Mouse (Mus musculus): Measurements from ENCODE around the gene Nol10. TPM values are rescaled to one million over a fixed set of nuclear protein-coding genes. Genes with fewer than 3 reads are reported as not detected.

Nol10 gene
- polyA plus RNA-seq, 1 experiment from 2014 or later, result 19.7 TPM

DNA sequence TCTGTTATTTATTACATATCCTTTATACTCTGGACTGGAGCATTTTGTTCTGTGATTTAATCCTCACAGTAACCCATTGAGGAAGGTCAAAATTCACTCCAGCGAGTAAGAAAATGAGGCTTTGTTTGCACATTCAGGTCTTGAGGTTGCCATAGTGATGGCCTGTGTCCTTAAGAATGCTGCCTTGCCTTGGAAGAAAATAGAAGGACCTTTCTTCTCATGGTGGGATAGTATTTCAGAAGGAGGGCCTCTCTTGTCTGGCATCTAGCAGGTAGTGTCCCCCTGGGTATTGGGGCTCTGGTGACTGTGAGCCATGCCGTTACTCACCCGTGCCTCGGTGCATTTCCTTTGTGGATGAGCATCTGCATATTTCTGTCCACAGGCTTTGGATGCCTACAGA, 12.4 kb downstream of the Nol10 start:
- DNase-seq (ENCODE audit: low spot score), result no peak

DNA sequence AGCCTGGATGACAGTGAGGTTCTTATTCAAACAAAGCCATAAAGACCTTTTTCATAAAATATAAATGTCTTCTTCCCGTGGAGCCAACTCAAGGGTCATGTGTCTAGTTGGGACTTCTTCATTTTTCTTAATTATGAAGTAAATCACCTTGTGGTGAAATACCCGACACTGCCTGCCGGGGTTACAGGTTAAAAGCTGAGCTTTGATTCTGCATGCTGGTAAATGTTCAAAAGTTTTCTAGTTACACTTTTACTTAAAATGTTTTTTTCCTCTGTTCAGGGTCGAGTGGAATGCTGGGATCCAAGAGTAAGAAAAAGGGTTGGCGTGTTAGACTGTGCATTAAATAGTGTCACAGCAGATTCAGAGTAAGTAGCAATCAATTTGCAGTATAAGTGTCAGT, 14.1 kb downstream of the Nol10 start:
- DNase-seq (ENCODE audit: low spot score), result no peak

DNA sequence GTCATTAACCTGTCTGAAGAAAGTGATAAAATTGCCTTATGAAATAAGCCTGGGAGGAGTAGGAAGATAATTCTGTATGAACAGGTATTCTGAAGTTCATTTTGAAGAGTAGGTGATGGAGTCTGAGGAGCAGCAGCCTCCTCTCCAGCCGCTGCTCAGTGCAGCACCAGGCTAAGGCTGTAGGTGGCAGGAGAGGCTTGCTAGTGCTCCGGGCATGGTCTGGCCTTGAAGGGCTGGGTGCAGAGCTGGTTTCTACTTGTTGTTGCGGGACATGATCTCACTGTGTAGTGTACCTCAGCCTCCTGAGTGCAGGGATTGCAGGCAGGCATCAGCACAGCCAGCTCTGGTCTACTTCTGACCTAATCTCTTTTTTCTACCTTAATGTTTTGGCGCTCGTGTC, 18.7 kb downstream of the Nol10 start:
- DNase-seq (ENCODE audit: low spot score), result peak; percentile 46

DNA sequence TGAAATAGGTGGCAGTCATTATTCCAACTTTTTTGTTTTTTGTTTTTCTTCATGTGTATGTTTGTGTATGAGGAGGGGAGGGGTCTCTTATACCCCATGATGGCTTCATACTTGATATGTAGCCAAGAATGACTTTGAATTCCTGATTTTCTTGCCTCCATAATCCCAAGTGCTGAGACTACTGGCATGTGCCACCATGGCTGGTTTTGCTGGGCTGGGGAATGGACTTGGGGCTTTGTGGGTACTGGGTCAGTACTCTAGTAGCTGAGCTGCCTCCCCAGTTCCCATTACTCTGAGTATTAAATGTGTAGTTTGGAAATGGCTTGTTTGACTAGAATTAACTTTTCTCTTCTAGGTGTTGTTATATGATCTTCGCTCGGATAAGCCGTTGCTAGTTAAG, 20.9 kb downstream of the Nol10 start:
- no peak for DNase-seq (ENCODE audit: low spot score)

DNA sequence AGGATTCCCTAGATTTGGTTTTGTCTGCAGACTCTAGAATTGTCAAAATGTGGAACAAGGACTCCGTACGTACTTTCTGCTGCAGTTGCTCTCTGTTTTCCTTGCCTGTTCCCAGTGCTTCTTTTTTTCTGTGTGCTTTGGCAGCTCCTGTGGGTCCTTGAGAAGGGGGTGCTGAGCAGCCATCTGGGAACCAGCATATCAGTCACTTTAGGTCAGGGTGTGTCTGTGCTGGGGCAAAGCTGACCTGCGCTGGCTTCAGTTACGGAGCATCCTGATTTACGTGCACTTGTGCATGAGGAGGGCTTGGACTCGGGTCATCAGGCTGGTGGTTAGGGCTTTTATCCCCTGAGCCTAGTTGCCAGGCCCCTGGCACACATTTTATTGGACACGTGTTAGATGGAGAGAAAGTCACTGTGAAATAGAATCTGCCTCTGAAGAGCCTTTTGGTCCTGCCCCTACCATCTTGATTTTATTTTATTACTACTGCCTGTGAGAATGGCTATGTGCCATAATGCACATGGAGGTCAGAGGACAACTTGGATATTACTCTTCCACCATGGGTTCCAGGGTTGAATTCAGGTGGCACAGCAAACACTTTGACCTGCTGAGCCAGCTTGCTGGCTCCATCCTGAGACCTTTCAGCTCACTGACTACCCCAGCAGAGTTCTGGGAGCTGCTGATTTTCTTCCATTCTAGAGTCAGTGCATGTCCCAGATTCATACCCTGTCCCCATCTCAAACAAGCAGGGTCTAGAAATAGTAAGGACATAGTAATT, 21.5 kb downstream of the Nol10 start:
- DNase-seq (ENCODE audit: low spot score), result no peak

DNA sequence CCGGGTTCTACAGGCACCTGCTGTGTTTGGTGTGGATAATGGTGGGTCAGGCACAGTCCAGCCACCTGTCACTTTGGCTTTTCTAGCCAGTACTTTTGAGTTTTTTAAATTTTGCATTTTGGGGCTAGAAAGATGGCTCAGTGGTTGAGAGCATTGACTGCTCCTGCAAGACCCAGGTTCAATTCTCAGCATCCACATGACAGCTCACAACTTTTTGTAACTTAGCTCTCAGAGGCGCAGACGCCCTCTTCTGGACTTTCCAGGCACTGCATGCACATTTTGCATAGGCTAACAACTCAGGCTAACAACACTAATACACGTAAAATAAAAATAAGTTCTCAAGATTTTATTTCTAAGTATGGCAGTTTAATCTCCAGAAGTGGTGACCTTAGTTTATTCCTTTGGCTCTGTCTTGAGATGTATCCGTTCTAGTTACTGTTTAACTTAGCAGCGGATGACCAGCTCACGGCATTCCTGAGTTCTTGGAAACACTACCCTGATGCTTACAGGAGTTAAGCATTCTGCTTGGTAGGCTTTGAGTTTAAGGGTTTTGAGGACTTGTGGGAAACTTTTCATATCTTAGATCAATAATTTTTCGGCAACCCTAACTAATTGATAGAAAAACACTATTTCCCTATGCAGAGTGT, 23.5 kb downstream of the Nol10 start:
- peak; percentile 15 for DNase-seq (ENCODE audit: low spot score)

DNA sequence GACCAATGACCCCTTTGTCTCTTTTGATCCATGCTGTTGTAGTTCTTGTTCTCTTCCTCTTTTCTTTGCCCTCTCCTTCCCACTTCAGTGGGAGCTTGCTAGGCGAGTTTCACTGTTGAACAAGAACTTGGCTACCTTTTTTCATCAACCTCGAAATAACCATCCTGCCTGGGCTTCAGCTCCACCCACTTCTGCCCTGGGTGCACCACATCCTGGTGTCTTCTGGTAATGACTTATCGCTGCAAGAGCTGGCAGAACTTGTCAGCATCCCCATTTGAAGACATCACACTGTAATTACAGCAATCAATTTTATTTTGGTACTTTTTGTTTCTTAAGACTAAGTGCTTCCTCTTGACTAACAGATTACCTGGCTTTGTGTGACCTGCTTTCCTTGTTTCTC, 24.4 kb downstream of the Nol10 start:
- peak; percentile 11 for DNase-seq (ENCODE audit: low spot score)

DNA sequence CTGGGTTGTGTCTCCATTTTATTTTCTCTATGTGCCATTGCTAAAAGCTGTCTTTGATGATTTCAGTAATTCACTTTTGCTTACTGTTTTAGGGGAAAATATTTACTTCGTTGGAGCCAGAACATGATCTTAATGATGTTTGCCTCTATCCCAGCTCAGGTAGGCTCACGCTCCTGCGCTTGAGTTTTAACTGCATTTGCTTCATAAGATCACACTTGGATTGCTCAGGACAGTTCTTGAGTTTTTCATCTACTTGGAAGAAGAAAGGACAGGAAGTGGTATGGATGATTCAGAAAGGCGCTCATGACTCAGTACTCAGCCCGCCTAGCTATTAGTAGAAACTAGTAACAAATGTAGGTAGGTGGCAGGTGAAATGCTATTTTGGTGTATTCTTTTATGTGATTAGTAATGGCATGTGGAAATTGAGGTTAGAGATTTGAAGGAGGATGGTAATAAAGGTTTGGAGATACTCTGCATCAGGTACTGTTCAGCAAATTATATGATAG, 25.3 kb downstream of the Nol10 start:
- DNase-seq (ENCODE audit: low spot score), result no peak

DNA sequence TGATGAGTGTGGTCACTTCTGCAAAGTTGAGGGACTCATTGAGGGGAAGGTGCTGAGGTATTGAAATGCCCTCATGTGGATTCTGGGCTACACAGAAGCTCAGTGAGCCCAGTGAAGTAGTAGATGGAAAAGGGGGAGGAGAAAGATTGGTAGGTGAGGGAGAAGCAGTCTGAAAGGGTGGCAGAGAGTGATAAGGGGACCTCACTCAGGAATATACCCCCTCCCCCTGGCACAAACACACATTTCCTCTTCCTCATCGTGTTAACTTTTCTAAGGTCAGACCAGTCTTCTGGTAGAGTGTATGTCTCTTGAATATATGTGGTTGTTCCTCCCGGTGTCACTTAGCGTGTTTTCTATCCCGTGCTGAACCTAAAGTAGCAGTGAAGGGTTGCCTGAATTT, 27.0 kb downstream of the Nol10 start:
- DNase-seq (ENCODE audit: low spot score), result no peak

DNA sequence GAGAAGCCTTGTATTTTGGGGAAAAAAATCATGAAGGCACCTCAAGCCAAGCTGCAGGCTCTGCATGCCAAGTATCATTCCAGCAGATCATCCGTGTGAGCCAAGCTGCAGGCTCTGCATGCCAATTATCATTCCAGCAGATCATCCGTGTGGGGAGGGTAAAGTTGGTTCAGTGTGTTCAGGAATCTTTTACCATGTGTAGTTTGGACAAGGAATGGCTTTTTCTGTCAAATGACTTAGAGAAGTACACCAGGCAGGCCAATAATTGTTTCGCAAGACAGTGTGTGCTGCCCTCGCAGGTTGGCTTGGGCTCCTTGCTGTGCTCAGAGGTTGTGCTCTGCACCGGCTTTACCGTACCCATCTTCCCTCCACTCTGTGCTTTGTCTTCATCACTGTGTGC, 28.3 kb downstream of the Nol10 start:
- no peak for DNase-seq (ENCODE audit: low spot score)

DNA sequence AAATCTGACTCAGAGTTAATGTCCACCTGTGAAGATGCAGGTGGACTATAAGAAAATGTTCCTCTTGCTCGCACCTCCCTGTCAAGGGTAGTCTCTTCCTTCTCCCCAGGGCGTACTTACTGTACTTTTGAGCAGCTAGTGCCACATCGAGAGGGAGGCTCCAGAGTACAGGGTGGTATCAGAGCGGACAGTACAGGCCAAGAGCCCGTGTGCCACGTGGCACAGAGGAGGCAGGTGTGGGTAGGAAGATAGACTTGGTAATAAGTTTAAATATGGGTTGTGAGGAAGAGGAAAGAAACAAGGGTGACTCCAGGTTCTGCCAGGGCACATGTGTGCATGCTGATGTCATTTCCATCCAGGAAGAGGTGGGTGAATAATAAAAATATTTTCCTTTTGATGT, 32.7 kb downstream of the Nol10 start:
- DNase-seq (ENCODE audit: low spot score), result no peak

DNA sequence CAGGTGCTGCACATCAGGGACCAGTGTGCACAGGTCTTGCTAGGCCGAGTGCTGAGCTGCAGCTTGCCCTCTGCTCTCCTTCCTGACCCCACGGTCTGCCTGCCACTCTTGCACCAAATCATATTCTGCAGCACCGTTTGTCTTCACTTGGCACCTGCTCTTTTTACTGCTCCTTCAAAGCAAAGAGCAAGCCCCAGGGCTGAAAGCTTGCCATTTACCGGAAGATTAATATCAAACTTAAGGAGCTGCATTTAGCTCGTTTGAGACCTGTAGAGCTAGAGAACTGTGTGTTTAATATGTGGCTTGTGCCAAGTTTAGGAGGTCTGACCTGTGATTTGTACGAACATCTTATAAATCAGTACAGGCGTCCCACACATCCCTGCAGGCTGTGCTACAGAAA, 34.5 kb downstream of the Nol10 start:
- no peak for DNase-seq (ENCODE audit: low spot score)

DNA sequence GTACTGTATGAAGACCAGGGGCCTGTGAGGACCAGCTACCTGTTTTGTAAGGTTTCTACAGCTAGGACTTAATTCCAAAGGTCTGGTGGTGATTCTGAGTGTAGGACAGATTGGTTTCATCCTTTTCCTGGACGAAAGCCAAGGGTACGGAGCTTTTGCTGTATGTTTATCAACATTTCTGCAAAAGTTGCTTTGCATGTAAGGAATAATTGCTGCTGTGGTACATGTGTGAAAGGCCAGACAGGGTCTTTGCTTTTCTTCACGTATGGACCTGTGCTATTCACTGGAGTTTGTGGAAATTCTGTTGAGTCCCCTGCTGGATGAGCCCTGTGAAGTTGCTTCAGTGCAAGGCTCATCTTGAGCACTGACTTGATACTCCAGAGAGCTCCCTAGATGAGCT, 38.6 kb downstream of the Nol10 start:
- DNase-seq (ENCODE audit: low spot score), result no peak

DNA sequence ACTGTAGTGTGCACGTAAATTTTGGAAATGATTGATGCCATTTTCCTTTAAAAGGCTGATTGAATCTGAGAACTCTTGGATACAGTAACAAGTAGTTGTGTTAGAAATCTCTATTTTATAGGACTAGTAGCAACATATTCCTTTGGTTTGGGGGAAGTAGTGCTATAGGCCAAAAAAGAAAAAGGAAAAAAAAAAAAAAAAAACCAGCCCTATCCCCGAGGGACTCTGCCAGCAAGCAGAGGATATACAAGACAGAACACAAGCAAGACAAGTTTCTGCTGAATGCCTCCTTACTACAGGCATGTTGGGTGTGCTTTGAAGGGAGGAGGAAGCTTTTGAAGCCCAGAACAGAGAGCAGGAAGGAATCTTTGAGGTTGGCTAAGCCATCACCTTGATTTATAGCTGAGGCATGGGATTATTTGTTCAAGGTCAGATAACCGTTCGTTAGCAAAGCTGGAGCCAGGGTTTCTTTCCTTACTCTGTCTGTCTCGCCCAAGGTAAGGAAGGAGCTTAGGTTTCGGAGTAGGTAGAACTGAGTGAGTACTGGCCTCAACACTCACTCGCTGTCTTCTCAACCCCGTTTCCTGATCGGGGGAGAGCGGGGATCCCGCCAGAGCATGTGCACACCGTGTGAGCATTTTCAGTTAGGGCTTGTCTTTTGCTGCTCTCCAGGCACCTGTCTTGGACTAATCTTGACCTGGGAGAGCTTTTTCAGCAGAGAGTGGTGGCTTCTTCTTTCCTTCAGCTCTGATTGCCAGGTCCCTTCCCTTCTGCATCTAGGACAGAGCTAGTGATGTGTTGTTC, 39.3 kb downstream of the Nol10 start:
- DNase-seq (ENCODE audit: low spot score), result no peak

DNA sequence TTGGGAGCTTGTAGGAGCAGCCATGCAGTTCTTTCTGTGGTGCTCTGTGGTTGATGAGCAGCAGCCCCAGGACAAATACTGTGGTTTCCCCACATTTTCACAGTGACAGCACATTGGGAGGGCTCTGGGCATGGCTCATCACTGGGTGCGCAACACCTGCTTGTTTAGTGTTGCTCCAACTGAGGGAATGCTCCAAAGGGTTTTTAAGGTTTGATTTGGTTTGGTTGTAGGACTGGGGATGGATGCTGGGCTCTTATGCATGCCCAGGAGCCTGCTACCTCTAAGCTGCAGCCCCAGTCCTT, 39.8 kb downstream of the Nol10 start:
- DNase-seq (ENCODE audit: low spot score), result no peak

DNA sequence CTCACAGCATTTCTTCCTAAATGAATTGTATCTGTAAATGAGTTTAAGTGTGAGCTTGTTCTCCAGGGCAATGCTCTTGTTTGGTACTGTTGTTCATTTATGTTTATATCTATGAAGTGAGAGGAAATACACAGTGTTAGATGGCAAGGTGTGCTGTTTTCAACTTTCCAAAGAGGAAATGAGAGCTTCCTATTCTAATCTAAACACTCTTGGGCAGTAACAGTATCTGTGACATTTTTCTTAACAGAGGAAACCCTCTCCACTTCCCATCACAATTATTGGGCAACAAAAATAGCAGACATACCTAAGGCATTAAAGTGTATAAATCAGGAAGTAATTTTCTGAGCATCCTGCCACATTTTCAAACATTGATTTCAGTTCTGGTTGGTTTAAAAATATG, 41.8 kb downstream of the Nol10 start:
- no peak for DNase-seq (ENCODE audit: low spot score)

DNA sequence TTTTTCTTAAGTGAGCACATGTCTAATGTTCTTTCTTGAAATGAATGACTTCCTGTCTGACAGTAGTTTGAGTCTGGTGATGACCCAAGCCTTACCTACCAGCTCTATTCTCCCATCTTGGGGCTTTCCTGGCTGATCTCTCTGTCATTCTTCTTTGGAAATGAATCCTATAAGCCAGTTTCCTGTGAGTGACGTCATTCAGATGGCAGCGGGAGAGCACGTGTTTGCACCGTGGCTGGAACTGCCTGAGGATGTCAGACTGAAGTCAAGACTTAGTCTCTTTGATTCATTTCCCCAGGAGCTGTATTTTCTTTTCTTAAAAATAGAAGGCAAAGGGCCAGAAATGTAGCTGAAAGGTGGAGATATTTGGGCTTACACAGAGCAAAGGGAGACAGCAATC, 42.3 kb downstream of the Nol10 start:
- no peak for DNase-seq (ENCODE audit: low spot score)

DNA sequence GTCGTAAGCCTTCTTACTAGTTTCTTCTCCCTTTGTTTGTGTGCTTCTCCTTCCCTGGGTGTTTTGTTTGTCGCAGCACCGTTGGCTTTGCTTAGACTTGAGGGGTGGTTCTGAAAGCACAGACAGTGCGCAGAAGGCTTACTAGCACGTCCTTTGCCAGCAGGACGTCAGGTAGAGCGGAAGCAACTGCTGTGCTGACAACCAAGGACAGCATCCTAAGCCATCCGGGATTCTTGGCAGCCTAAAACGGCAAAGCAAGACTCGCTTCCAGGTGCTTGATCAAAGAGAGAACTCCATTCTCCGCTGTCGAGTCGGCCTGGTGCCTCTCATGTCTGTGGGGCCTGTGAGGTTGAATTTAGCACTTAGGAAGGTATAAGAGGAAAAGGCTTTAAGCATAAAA, 44.9 kb downstream of the Nol10 start:
- no peak for DNase-seq (ENCODE audit: low spot score)

DNA sequence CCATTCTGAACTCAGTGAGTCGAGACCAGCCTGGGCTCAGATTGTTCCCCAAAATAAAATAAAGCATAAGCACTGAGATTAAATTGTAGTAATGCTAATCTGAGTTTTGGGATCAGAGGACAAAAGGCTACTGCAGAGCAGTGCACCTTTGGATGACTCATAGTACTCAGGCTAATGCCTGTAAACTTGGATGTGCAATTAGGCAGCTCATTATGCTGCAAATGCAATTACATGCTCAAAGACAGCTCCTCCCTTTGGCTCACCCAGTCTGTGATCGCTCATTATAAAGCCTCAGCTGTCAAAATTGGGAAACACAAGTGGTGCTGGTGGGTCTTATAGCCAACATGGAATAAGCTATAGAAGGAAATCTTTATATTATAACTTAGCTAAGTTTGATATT, 48.9 kb downstream of the Nol10 start:
- no peak for DNase-seq (ENCODE audit: low spot score)

DNA sequence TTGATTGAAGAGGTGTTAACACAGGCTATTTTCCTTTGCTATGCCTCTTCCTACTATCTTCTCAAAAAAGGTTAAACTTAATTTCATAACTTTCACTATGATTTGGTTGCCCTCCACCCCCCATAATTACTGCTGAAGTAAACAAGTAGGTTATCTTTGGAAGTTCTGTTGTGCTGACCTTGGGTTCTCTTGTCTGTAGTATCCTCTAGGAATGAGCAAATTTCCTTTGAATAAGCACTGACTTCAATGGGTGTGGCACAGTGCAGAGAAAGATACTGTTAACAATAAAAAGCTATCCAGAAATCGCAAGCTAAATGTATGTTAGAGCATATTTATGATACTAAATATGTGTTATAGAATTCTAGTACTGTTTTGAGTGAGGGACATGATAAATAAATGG, 53.2 kb downstream of the Nol10 start:
- DNase-seq (ENCODE audit: low spot score), result no peak

DNA sequence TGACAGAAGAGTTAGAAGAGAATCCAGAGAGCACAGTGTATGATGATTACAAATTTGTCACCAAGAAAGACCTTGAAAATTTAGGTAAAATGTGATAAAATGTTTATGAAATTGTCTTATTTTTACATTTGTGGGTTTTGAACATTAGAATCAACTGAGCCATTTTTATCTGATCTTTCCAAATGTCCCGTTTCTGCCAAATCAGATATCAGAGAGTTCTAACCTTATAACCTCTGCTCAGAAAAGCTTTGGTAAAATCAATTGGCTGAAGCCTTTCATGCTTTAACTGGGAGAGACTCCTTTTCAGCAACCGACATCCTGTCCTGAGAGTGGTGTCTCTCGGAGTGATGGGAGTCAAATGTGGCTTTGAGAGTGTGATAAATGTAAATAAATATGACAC, 53.9 kb downstream of the Nol10 start:
- DNase-seq (ENCODE audit: low spot score), result no peak

DNA sequence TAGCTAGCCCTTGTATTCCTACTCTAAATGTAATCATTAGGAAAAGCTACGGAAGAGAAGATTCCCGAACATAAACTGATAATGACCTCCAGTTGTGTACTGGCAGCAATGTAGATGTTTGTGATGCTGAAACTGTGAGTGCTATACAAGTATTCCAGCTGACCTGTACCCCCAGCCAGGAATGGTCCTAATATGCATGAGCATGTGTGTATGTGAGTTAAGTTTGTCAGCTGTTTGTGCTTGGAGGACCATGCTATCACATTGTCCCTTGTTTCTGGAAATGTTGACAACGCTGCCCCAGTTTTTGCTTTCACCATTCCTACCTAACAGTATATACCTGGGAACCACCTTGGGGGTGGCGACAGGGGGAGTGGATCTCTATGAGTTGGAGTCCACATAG, 55.7 kb downstream of the Nol10 start:
- no peak for DNase-seq (ENCODE audit: low spot score)

DNA sequence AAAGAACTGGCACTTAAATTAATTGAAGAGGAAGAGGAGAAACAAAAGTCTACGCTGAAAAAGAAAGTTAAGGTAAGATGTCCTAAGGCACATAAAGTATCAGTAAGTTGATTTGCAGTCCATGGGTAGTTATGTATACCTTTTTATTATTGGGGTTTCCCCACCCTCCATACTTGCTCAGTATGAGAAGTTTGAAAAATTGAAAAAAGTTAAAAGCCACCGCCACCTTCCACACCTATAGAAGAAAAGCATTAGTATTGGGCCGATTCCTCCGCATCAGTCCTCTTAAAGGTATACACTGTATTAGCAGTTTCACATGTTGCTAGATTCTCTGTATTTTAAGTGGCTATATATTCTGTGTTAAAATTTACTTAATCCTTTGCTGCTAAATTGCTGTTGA, 58.6 kb downstream of the Nol10 start:
- no peak for DNase-seq (ENCODE audit: low spot score)
